ENCODE assay signal across 21 mouse cellular contexts in the genomic region with DNA sequence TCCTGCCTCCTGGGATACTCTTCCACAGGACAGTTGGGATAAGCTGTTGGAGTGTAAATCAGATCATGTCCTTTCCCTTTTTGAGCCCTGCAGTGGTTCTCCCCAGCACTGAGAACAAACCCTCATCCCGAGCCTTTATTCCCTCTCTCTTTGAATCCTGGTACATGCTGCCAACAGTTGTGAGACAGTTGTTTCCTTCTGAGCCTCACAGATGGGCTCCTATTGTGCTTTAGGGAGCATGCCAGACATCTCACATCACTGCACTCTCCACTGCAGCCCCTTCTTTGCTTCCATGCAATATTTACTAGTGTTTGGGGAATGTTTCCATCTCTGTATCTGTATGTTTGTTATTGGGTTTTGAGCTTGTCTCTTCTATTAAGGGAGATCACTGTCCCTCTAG. TPM values are rescaled to one million over a fixed set of nuclear protein-coding genes. Genes with fewer than 3 reads are reported as not detected.
"Had no signal": no experiment of that assay in that cellular context is flagged by ENCODE, and none has a peak within 500 bp of the region (broad histone marks: within the 10 kb centered on the region; RNA-seq: fewer than 3 reads in every experiment).

No protein-coding gene starts in this region.

- H3K4me3 ChIP-seq: kidney, embryonic 15.5 days; left cerebral cortex, adult 2 months; limb, embryonic 10.5 days; liver, embryonic 15.5 days; megakaryocyte, embryonic 14.5 days; midbrain, embryonic 12.5 days had no signal

- H3K27me3 ChIP-seq: kidney, embryonic 15.5 days; liver, embryonic 15.5 days; megakaryocyte, embryonic 14.5 days; midbrain, embryonic 12.5 days had no signal

- H3K9me3 ChIP-seq: kidney, embryonic 15.5 days; limb, embryonic 10.5 days; liver, embryonic 15.5 days; midbrain, embryonic 12.5 days had no signal

- DNase-seq: kidney, adult 2 months; kidney, postnatal 25 days; lung, adult 2 months; lung, postnatal 4 days; right cerebral cortex, adult 18-20 months; right cerebral cortex, postnatal 25 days; thymus, postnatal 36 days had no signal

- H3K27ac ChIP-seq: kidney, embryonic 15.5 days; left cerebral cortex, adult 2 months; limb, embryonic 10.5 days; liver, embryonic 15.5 days; midbrain, embryonic 12.5 days had no signal

- ATAC-seq: lung, postnatal 0 days had no signal

- H3K9ac ChIP-seq: kidney, embryonic 15.5 days; liver, embryonic 15.5 days; midbrain, embryonic 12.5 days had no signal

- H3K4me1 ChIP-seq: kidney, embryonic 15.5 days; limb, embryonic 10.5 days; liver, embryonic 15.5 days; midbrain, embryonic 12.5 days had no signal

- H3K36me3 ChIP-seq: kidney, embryonic 15.5 days; limb, embryonic 10.5 days; liver, embryonic 15.5 days; midbrain, embryonic 12.5 days had no signal

- H3K4me2 ChIP-seq: kidney, embryonic 15.5 days; liver, embryonic 11.5 days; liver, embryonic 15.5 days; midbrain, embryonic 12.5 days had no signal

RNA-seq across cellular contexts. Expression of a gene that starts 6.6 kb away (rescaled TPM):
- total RNA-seq: layer of hippocampus, postnatal 25 days; left cerebral cortex, adult 2 months; left cerebral cortex, postnatal 14 days; monocyte, adult 5-6 weeks had no signal
- polyA plus RNA-seq: limb, embryonic 10.5 days; limb, embryonic 14.5 days; liver, embryonic 11.5 days; liver, embryonic 15.5 days; lung, adult 2 months; lung, postnatal 0 days; midbrain, embryonic 12.5 days; small intestine, adult 2 months; stomach, embryonic 16.5 days had no signal
